Mouse (Mus musculus) R1 (cell line): ENCODE data around the gene Serpinb3c.
"Not testable (repeated sequence)": the region's sequence is repeated elsewhere in the genome, so short reads cannot be mapped to it uniquely, and the experiment has no call there.

Source experiments
- DNase-seq: peaks from one replicate; pipeline ENCODE4 v3.0.0-alpha.2; 2018; ENCODE audit warnings: low read depth, low spot score

The Serpinb3c gene

DNA sequence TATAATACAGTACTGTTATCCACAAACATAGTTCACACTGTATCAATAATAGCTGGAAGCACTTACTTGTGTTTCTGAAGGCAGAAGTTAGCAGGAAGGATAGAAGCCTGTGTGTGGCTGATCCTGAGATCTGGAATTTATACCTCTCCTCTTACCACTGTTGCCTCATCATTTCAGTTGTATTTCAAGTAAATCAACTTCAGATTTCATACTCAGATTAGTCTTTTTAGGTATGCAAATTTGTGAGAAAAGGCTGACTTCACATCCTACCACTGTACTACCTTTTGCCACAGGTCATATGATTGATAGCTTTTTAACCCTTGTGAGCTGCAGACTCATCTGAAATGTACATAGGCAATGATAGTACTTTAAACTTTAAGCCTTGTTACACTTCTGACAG is at the start of gene Serpinb3c, which contains the start of gene Serpinb3b:
Gene Serpinb3c, minus strand, starts transcription at position 111 of the 400 bp plus-strand sequence.
Gene Serpinb3b, minus strand, starts transcription at position 101 of the 400 bp plus-strand sequence.
- DNase-seq, result not testable (repeated sequence)

- peak; percentile 17 for DNase-seq
These were observed 35.0 kb downstream of the Serpinb3c start for GRCm38 (mm10) chr1:107243170-107243569.
